In the genomic region with DNA sequence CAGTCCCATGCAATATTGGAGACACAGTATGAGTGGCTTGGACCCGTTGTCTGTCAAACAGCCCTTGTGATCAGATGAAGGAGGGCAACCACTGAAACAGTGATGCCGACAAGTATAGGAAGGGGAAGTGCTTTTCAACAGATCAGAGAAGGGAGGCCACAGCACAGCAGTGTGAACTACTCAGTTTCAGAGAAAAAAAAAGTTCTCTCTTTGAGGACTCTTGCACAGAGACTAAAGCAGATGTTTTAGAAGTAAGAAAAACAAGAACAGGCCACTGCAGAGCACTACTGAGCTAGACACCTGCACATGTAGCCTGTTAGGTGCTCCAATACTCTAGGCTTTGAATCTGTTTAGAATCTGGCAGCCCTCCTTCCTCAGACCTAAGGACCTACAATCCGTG, we compare ENCODE assay signal across 28 mouse cellular contexts.
DNase-seq lines count a peak whose midpoint lies in the region; ATAC-seq and TF ChIP-seq lines count a peak whose summit lies in the region.
"Had no signal": no experiment of that assay in that cellular context is flagged by ENCODE, and none has a peak within 500 bp of the region (broad histone marks: within the 10 kb centered on the region; RNA-seq: fewer than 3 reads in every experiment).

No protein-coding gene starts in this region.

- H3K4me2 ChIP-seq in heart, embryonic 16.5 days (ENCODE audit: low read depth, low read length), result no peak overlapping the region
- H3K4me2 ChIP-seq: embryonic facial prominence, embryonic 13.5 days; forebrain, embryonic 12.5 days; forebrain, embryonic 15.5 days; heart, embryonic 13.5 days; hindbrain, embryonic 12.5 days; hindbrain, embryonic 15.5 days had no signal

- no peaks in the 10 kb centered on the region for H3K9me3 ChIP-seq in heart, embryonic 16.5 days (replicated peaks; ENCODE audit: control insufficient read depth, low read length)
- H3K9me3 ChIP-seq: embryonic facial prominence, embryonic 10.5 days; embryonic facial prominence, embryonic 13.5 days; forebrain, embryonic 12.5 days; forebrain, embryonic 15.5 days; heart, embryonic 10.5 days; heart, embryonic 13.5 days; hindbrain, embryonic 12.5 days; hindbrain, embryonic 15.5 days had no signal

- WGBS in heart, embryonic 16.5 days, result 64% methylated on average over 3 of the region's 3 CpGs
- WGBS in thymus, adult 2 months, result 14% methylated on average over 3 of the region's 3 CpGs

- ATAC-seq in heart, embryonic 16.5 days (replicated peaks; ENCODE audit: extremely low read depth, insufficient read depth, low FRiP score), result peak; percentile 41; the same call in 1 of the 2 replicates
- ATAC-seq: activated CD4-positive, CD25-positive, alpha-beta regulatory T cell, adult 4 months; forebrain, embryonic 15.5 days had no signal

- no peak for TF ChIP-seq POLR2A in thymus, adult 2 months (IDR thresholded peaks at IDR 0.05; ENCODE audit: control insufficient read depth, extremely low read depth, insufficient read depth, low read length, poor library complexity)

- no peak overlapping the region for H3K9ac ChIP-seq in heart, embryonic 16.5 days (ENCODE audit: low read length)
- H3K9ac ChIP-seq: embryonic facial prominence, embryonic 13.5 days; forebrain, embryonic 12.5 days; forebrain, embryonic 15.5 days; heart, embryonic 13.5 days; hindbrain, embryonic 12.5 days; hindbrain, embryonic 15.5 days had no signal

- no peak for TF ChIP-seq CTCF in thymus, adult 2 months (IDR thresholded peaks at IDR 0.05; ENCODE audit: borderline replicate concordance, control insufficient read depth, extremely low read depth, insufficient read depth, low read length, poor library complexity)

- H3K4me3 ChIP-seq in heart, embryonic 16.5 days (ENCODE audit: low read length), result no peak overlapping the region
- H3K4me3 ChIP-seq in thymus, adult 2 months (ENCODE audit: control insufficient read depth, insufficient read depth, low read length), result no peak overlapping the region
- H3K4me3 ChIP-seq: embryonic facial prominence, embryonic 10.5 days; embryonic facial prominence, embryonic 13.5 days; erythroblast, embryonic 14.5 days; forebrain, embryonic 12.5 days; forebrain, embryonic 15.5 days; heart, embryonic 10.5 days; heart, embryonic 13.5 days; hindbrain, embryonic 12.5 days; hindbrain, embryonic 15.5 days had no signal

- DNase-seq in heart, adult 8-10 months (ENCODE audit: low spot score), result no peak
- DNase-seq in thymus, adult 2 months, result peak; percentile 4
- DNase-seq in thymus, postnatal 25 days, result peak; percentile 18
- no peak for DNase-seq in ovary, postnatal 10 days (ENCODE audit: low spot score)
- DNase-seq in right cerebral cortex, postnatal 36 days (ENCODE audit: low spot score in 2 of 2), result no peak
- no peak for DNase-seq in lung, postnatal 25 days (ENCODE audit: low spot score)
- DNase-seq in lung, postnatal 10 days, result no peak
- DNase-seq: adrenal gland, adult 8-10 months; adrenal gland, postnatal 25 days; B cell, adult 2 months; cerebellum, adult 11-12 months; cerebellum, adult 8-10 months; cerebellum, postnatal 10 days; cerebellum, postnatal 36 days; embryo, embryonic 11 days; gastrocnemius, postnatal 25 days; heart, adult 18-20 months had no signal

- H3K27ac ChIP-seq in heart, embryonic 16.5 days (ENCODE audit: low read length), result no peak overlapping the region
- no peak overlapping the region; the same call in 1 of the 2 replicates for H3K27ac ChIP-seq in thymus, adult 2 months (ENCODE audit: control insufficient read depth, insufficient read depth, low read length)
- H3K27ac ChIP-seq: embryonic facial prominence, embryonic 10.5 days; embryonic facial prominence, embryonic 13.5 days; forebrain, embryonic 12.5 days; forebrain, embryonic 15.5 days; heart, embryonic 10.5 days; heart, embryonic 13.5 days; hindbrain, embryonic 12.5 days; hindbrain, embryonic 15.5 days had no signal

- H3K27me3 ChIP-seq in heart, embryonic 16.5 days (ENCODE audit: control insufficient read depth, insufficient read depth, low read length), result no peaks in the 10 kb centered on the region
- no peaks in the 10 kb centered on the region for H3K27me3 ChIP-seq in thymus, adult 2 months (ENCODE audit: control insufficient read depth, insufficient read depth, low read length)
- H3K27me3 ChIP-seq: embryonic facial prominence, embryonic 13.5 days; forebrain, embryonic 12.5 days; forebrain, embryonic 15.5 days; heart, embryonic 13.5 days; hindbrain, embryonic 12.5 days; hindbrain, embryonic 15.5 days had no signal

- no peaks in the 10 kb centered on the region for H3K36me3 ChIP-seq in heart, embryonic 16.5 days (ENCODE audit: control insufficient read depth, insufficient read depth)
- no peaks in the 10 kb centered on the region for H3K36me3 ChIP-seq in thymus, adult 2 months (ENCODE audit: control insufficient read depth, insufficient read depth, low read length)
- H3K36me3 ChIP-seq: embryonic facial prominence, embryonic 10.5 days; embryonic facial prominence, embryonic 13.5 days; forebrain, embryonic 12.5 days; forebrain, embryonic 15.5 days; heart, embryonic 10.5 days; heart, embryonic 13.5 days; hindbrain, embryonic 12.5 days; hindbrain, embryonic 15.5 days had no signal

- H3K4me1 ChIP-seq in heart, embryonic 16.5 days (ENCODE audit: control insufficient read depth, insufficient read depth, low read length), result no peaks in the 10 kb centered on the region
- H3K4me1 ChIP-seq in thymus, adult 2 months (replicated peaks; ENCODE audit: control insufficient read depth, insufficient read depth, low read length), result peaks cover 2% of the 10 kb centered on the region; the same call in 1 of the 2 replicates
- H3K4me1 ChIP-seq: embryonic facial prominence, embryonic 10.5 days; embryonic facial prominence, embryonic 13.5 days; forebrain, embryonic 12.5 days; forebrain, embryonic 15.5 days; heart, embryonic 10.5 days; heart, embryonic 13.5 days; hindbrain, embryonic 12.5 days; hindbrain, embryonic 15.5 days had no signal

Comparison
In these comparisons a context has a peak if more than half of its experiments do, and no peak if none do; other contexts are left out.
1. DNase-seq: peak in thymus, adult 2 months (single experiment) and thymus, postnatal 25 days (single experiment); none in heart, adult 8-10 months (single experiment), ovary, postnatal 10 days (single experiment), right cerebral cortex, postnatal 36 days (0 of 2), lung, postnatal 25 days (single experiment) and lung, postnatal 10 days (single experiment).